Mouse (Mus musculus) intestine, embryonic 15.5 days (tissue): ENCODE results near the gene 3110082J24Rik. TPM values are rescaled to one million over a fixed set of nuclear protein-coding genes. Genes with fewer than 3 reads are reported as not detected.

Source experiments
- ATAC-seq: fragments of 200-750 bp; cut with Nextera tagmentation; 2 replicates; pipeline ENCODE4 v1.8.0; 2017; ENCODE audit warnings: moderate TSS enrichment, moderate library complexity
- H3K27ac ChIP-seq: fragments of 300-500 bp; sonication (generic); 2 replicates; pipeline ENCODE4 v1.5.1; 2015; ENCODE audit warnings: mild to moderate bottlenecking, inconsistent platforms
- H3K27me3 ChIP-seq: fragments of 300-500 bp; sonication (generic); replicated peaks from 2 replicates; pipeline ENCODE4 v1.6.1; 2015; ENCODE audit warnings: inconsistent platforms
- H3K36me3 ChIP-seq: fragments of 300-500 bp; sonication (generic); 2 replicates; pipeline ENCODE4 v1.6.1; 2015; ENCODE audit warnings: inconsistent platforms
- H3K4me1 ChIP-seq: fragments of 300-500 bp; sonication (generic); replicated peaks from 2 replicates; pipeline ENCODE4 v1.6.1; 2015; ENCODE audit warnings: inconsistent platforms
- H3K4me2 ChIP-seq: fragments of 300-500 bp; sonication (generic); replicated peaks from 2 replicates; pipeline ENCODE4 v1.6.1; 2015; ENCODE audit warnings: mild to moderate bottlenecking, inconsistent platforms
- H3K4me3 ChIP-seq: fragments of 300-500 bp; sonication (generic); replicated peaks from 2 replicates; pipeline ENCODE4 v1.5.1; 2015; ENCODE audit warnings: inconsistent platforms
- H3K9ac ChIP-seq: fragments of 300-500 bp; sonication (generic); 2 replicates; pipeline ENCODE4 v1.6.1; 2015; ENCODE audit warnings: inconsistent platforms
- H3K9me3 ChIP-seq: fragments of 300-500 bp; sonication (generic); 2 replicates; pipeline ENCODE4 v1.6.1; 2016; ENCODE audit warnings: inconsistent platforms
- WGBS: fragments of 180-500 bp; shearing (Covaris S2); methylation state at CpG from one replicate; pipeline ENCODE4 v1.1.7; 2015; 5-methylcytosine and 5-hydroxymethylcytosine counted together
- polyA plus RNA-seq: library from polyadenylated mRNA; unstranded; fragments of >200 nt; fragmentation: Nextera tagmentation; extraction: Ambion mirVana; gene quantifications from 2 replicates; pipeline ENCODE4 v1.2.1, GENCODE M21; 2015

The 3110082J24Rik gene
- polyA plus RNA-seq, 1 experiment from 2014 or later, result not detected

GRCm38 (mm10) chr5:30113881-30114760 is 8.2 kb upstream of the 3110082J24Rik start:
- Histone ChIP-seq H3K27ac (no peak overlapping the region), H3K27me3 (peaks cover 20% of the 10 kb centered on the region), H3K4me2 (peak overlapping the region; percentile 98), H3K4me1 (peaks cover 24% of the 10 kb centered on the region), H3K4me3 (peak overlapping the region; percentile 60), H3K9me3 (no peaks in the 10 kb centered on the region), H3K36me3 (peaks cover 16% of the 10 kb centered on the region), H3K9ac (peak overlapping the region; percentile 63)
- peak; percentile 80 for ATAC-seq
- 2% methylated on average over 103 of the region's 103 CpGs for WGBS

DNA sequence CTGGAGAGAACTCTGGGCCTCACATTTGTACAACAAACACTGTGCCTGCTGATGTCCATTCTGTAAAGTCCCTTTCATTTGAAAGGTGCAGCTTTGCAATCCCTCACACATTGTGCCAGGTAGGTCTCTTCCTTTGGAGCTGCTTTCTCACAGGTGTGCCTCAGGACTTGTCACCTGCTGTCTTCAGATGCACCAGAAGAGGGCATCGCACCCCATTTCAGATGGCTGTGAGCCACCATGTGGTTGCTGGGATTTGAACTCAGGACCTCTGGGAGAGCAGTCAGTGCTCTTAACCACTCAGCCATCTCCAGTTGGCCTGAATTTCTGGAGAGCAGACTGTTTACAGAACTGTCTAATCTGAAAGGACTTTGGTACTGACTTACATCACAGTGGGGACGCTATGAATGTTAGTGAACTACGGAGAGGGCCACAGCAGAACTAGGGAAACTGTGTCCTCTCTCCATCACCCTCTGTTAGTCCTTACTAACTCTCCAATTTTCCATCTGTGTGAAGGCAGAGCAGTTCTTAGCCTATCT is 6.7 kb upstream of the 3110082J24Rik start:
- H3K27ac ChIP-seq, result no peak overlapping the region
- peaks cover 5% of the 10 kb centered on the region; the same call in 1 of the 2 replicates for H3K36me3 ChIP-seq
- H3K4me1 ChIP-seq, result peaks cover 24% of the 10 kb centered on the region
- 75% methylated on average over 3 of the region's 3 CpGs for WGBS
- H3K4me3 ChIP-seq, result no peak overlapping the region
- no peak overlapping the region for H3K4me2 ChIP-seq
- H3K9ac ChIP-seq, result no peak overlapping the region
- H3K9me3 ChIP-seq, result no peaks in the 10 kb centered on the region
- H3K27me3 ChIP-seq, result peaks cover 27% of the 10 kb centered on the region
- no peak for ATAC-seq

GRCm38 (mm10) chr5:30111771-30112170 is 5.9 kb upstream of the 3110082J24Rik start:
- H3K4me2 ChIP-seq, result peak overlapping the region; percentile 56; the same call in 1 of the 2 replicates
- peaks cover 5% of the 10 kb centered on the region; the same call in 1 of the 2 replicates for H3K36me3 ChIP-seq
- no peak overlapping the region for H3K27ac ChIP-seq
- peaks cover 35% of the 10 kb centered on the region for H3K27me3 ChIP-seq
- ATAC-seq, result no peak
- H3K9me3 ChIP-seq, result no peaks in the 10 kb centered on the region
- 72% methylated on average over 3 of the region's 3 CpGs for WGBS
- H3K4me1 ChIP-seq, result peaks cover 28% of the 10 kb centered on the region
- H3K9ac ChIP-seq, result no peak overlapping the region
- H3K4me3 ChIP-seq, result no peak overlapping the region

- WGBS, result 2% methylated on average over 18 of the region's 18 CpGs
- ATAC-seq, result peak; percentile 18
- Histone ChIP-seq H3K9me3 (no peaks in the 10 kb centered on the region), H3K27ac (peak overlapping the region; percentile 49), H3K9ac (peak overlapping the region; percentile 30; the same call in 1 of the 2 replicates), H3K4me1 (peaks cover 28% of the 10 kb centered on the region), H3K27me3 (peaks cover 41% of the 10 kb centered on the region), H3K4me2 (peak overlapping the region; percentile 56), H3K36me3 (no peaks in the 10 kb centered on the region), H3K4me3 (peak overlapping the region; percentile 19)
Observed at GRCm38 (mm10) chr5:30111126-30111525, 5.2 kb upstream of the 3110082J24Rik start.

DNA sequence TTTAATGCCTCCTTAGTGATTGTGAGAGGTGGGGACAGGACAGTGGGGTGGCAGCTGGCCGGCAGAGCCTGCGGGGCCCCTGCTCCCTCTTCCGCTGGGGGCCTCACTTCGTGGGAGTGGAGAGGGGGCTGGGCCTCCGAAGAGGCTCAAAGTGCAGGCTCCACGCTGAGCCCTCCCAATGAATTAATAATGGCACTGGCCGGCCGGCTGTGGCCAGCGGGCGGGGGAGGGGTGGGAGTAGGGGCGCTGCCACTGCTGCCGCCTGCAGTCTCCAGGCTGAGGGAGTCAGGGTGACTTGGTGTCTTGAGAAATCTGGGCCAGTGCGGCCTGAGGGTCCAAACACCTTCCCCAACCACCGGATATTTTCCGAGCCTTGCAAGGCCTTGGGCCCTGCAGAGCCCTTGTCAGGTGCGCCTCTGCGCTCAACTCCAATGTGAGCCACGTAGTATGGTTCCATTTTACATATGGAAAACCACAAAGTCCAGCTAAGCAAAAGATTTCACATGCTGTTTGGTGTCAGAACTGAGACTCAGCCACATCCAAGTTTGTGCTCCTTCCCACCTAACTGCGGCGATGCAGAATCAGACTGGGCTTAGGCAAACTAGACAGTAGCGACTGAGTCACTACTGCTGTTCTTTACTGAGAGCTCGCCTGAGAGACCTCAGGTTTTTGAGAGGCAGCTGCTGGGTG is 4.6 kb upstream of the 3110082J24Rik start:
- WGBS, result 12% methylated on average over 22 of the region's 22 CpGs
- peak; percentile 60 for ATAC-seq
- Histone ChIP-seq H3K4me2 (peak overlapping the region; percentile 56), H3K9me3 (no peaks in the 10 kb centered on the region), H3K27me3 (peaks cover 43% of the 10 kb centered on the region), H3K36me3 (no peaks in the 10 kb centered on the region), H3K4me1 (peaks cover 31% of the 10 kb centered on the region), H3K27ac (peak overlapping the region; percentile 49), H3K9ac (peak overlapping the region; percentile 30; the same call in 1 of the 2 replicates), H3K4me3 (peak overlapping the region; percentile 19)

DNA sequence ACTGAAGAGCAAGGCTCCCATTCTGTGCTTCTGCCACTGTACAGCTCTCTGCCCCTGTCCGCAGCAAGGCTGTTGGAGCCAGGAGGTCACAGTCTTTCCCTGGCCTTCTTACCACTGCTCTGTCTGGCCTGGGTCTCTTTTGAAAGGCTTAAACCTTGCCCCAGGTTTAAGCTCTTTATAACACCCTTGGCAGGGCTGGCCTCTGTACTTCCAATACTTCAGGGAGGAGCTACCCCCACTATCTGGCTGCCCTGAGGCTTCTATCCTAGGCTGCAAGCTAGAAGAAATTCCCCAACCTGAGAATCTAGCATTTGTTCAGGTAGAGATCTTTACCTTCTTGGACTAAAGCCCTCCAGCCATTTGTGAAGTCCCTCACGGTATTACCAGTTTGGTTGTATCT is 4.0 kb upstream of the 3110082J24Rik start:
- WGBS, result 47% methylated on average over 2 of the region's 2 CpGs
- peak; percentile 49 for ATAC-seq
- Histone ChIP-seq H3K4me3 (no peak overlapping the region), H3K9ac (no peak overlapping the region), H3K36me3 (no peaks in the 10 kb centered on the region), H3K27ac (peak overlapping the region; percentile 49), H3K4me1 (peaks cover 37% of the 10 kb centered on the region), H3K27me3 (peaks cover 50% of the 10 kb centered on the region), H3K4me2 (peak overlapping the region; percentile 56; the same call in 1 of the 2 replicates), H3K9me3 (no peaks in the 10 kb centered on the region)

GRCm38 (mm10) chr5:30108233-30108632 is 2.3 kb upstream of the 3110082J24Rik start:
- H3K4me2 ChIP-seq, result no peak overlapping the region
- no peak overlapping the region for H3K9ac ChIP-seq
- H3K9me3 ChIP-seq, result no peaks in the 10 kb centered on the region
- no peak overlapping the region for H3K4me3 ChIP-seq
- no peak overlapping the region for H3K27ac ChIP-seq
- H3K4me1 ChIP-seq, result peaks cover 30% of the 10 kb centered on the region
- H3K27me3 ChIP-seq, result peaks cover 41% of the 10 kb centered on the region
- no peaks in the 10 kb centered on the region for H3K36me3 ChIP-seq
- no peak for ATAC-seq
- 83% methylated on average over 6 of the region's 6 CpGs for WGBS

DNA sequence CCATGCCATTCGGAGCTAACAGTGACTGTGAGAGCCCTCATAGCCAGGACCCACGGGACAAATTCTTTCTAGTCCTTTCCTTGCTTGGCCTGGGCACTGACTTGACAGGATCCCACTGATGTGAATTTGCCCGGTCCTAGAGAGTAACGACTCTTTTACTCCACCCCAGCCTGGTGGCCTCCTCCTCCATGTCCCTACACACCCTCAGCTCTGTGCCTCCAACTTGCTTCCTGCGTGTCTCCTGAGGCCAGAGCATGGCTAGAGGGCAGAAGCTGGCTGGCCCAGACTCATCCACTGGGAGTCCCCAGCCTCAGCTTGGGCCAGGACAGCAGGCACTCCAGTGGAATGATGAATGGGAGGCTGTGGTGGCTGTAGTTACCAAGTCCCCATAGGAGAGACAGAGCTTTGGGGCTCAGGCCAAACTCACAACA is 1.7 kb upstream of the 3110082J24Rik start:
- Histone ChIP-seq H3K4me3 (no peak overlapping the region), H3K9ac (no peak overlapping the region), H3K4me2 (no peak overlapping the region), H3K36me3 (no peaks in the 10 kb centered on the region), H3K4me1 (peaks cover 30% of the 10 kb centered on the region), H3K27me3 (peaks cover 44% of the 10 kb centered on the region), H3K27ac (no peak overlapping the region), H3K9me3 (no peaks in the 10 kb centered on the region)
- WGBS, result 25% methylated on average over 5 of the region's 5 CpGs
- ATAC-seq, result no peak

DNA sequence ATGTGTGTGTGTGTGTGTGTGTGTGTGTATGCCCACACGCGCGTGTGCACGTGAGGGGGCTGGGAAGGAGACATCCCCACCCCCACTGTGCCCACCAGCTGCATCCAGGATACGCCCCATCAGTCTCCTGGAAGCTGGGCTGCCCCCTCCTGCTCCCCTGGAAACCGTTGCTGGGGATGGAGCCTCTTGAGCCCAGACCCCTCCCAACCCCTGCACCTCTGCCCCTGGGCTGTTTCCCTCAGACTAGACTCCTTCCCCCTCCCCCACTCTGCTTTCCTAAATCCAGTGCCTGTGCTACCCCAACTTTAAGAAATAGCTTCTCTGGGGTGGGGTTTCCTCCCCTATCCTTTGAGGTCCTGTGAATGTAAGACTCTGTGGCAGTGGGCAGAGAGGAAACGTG is 1.3 kb upstream of the 3110082J24Rik start:
- Histone ChIP-seq H3K4me2 (no peak overlapping the region), H3K4me3 (no peak overlapping the region), H3K27me3 (peaks cover 44% of the 10 kb centered on the region), H3K9me3 (no peaks in the 10 kb centered on the region), H3K36me3 (no peaks in the 10 kb centered on the region), H3K4me1 (peaks cover 30% of the 10 kb centered on the region), H3K9ac (no peak overlapping the region), H3K27ac (no peak overlapping the region)
- WGBS, result 22% methylated on average over 7 of the region's 7 CpGs
- no peak for ATAC-seq

- Histone ChIP-seq H3K27ac (no peak overlapping the region), H3K36me3 (no peaks in the 10 kb centered on the region), H3K9me3 (no peaks in the 10 kb centered on the region), H3K4me1 (peaks cover 30% of the 10 kb centered on the region), H3K27me3 (peaks cover 44% of the 10 kb centered on the region), H3K9ac (no peak overlapping the region), H3K4me3 (no peak overlapping the region), H3K4me2 (no peak overlapping the region)
- 45% methylated on average over 2 of the region's 2 CpGs for WGBS
- no peak for ATAC-seq
Observed at GRCm38 (mm10) chr5:30106756-30107155, 870 bp upstream of the 3110082J24Rik start.

- 2% methylated on average over 59 of the region's 65 CpGs for WGBS
- peaks cover 16% of the 10 kb centered on the region for H3K4me1 ChIP-seq
- H3K9me3 ChIP-seq, result no peaks in the 10 kb centered on the region
- no peak within 1 kb of the TSS for H3K27ac ChIP-seq
- peaks cover 44% of the 10 kb centered on the region for H3K27me3 ChIP-seq
- H3K4me2 ChIP-seq, result peak within 1 kb of the TSS; percentile 97
- peak within 1 kb of the TSS; percentile 49 for H3K4me3 ChIP-seq
- ATAC-seq, result 0 out of 2 replicates have a peak, but pooled peaks have one; percentile 18
- H3K9ac ChIP-seq, result peak within 1 kb of the TSS; percentile 42
- no peaks in the 10 kb centered on the region for H3K36me3 ChIP-seq
Observed at GRCm38 (mm10) chr5:30104841-30105667, 832 bp downstream of the 3110082J24Rik start, which contains the start of gene Garem2. Gene Garem2, plus strand, starts transcription at chr5:30105161.
